Mouse (Mus musculus) neural tube, embryonic 14.5 days (tissue): Measurements from ENCODE around the gene Bbs9. TPM values are rescaled to one million over a fixed set of nuclear protein-coding genes. Genes with fewer than 3 reads are reported as not detected.
A peak's percentile ranks its signal among the peaks of the same experiment; 100 is the strongest.

ENCODE experiments used
- ATAC-seq: fragments of 200-750 bp; cut with Nextera tagmentation; 2 replicates; pipeline ENCODE4 v1.8.0; 2017; ENCODE audit warnings: low read depth, mild to moderate bottlenecking, moderate TSS enrichment, moderate library complexity
- H3K27ac ChIP-seq: fragments of 300-500 bp; sonication (generic); 2 replicates; pipeline ENCODE4 v1.5.1; 2014; ENCODE audit warnings: low read depth, mild to moderate bottlenecking, control low read depth, low read length, moderate library complexity, mixed read lengths
- H3K27me3 ChIP-seq: fragments of 300-500 bp; sonication (generic); 2 replicates; pipeline ENCODE4 v1.6.1; 2014; ENCODE audit warnings: low read length; ENCODE audit not compliant: control insufficient read depth, insufficient read depth
- H3K36me3 ChIP-seq: fragments of 300-500 bp; sonication (generic); 2 replicates; pipeline ENCODE4 v1.6.1; 2014; ENCODE audit warnings: low read length, mixed read lengths; ENCODE audit not compliant: control insufficient read depth, insufficient read depth
- H3K4me1 ChIP-seq: fragments of 300-500 bp; sonication (generic); 2 replicates; pipeline ENCODE4 v1.6.1; 2014; ENCODE audit warnings: low read length; ENCODE audit not compliant: control insufficient read depth, insufficient read depth
- H3K4me2 ChIP-seq: fragments of 300-500 bp; sonication (generic); 2 replicates; pipeline ENCODE4 v1.6.1; 2014; ENCODE audit warnings: mild to moderate bottlenecking, low read depth, low read length, control low read depth
- H3K4me3 ChIP-seq: fragments of 300-500 bp; sonication (generic); 2 replicates; pipeline ENCODE4 v1.5.1; 2014; ENCODE audit warnings: low read depth, low read length, control low read depth, mixed read lengths
- H3K9ac ChIP-seq: fragments of 300-500 bp; sonication (generic); replicated peaks from 2 replicates; pipeline ENCODE4 v1.6.1; 2014; ENCODE audit warnings: low read depth, mild to moderate bottlenecking, control low read depth, low read length, mixed read lengths
- H3K9me3 ChIP-seq: fragments of 300-500 bp; sonication (generic); 2 replicates; pipeline ENCODE4 v1.6.1; 2016; ENCODE audit warnings: low read length; ENCODE audit not compliant: control insufficient read depth
- WGBS: fragments of 180-500 bp; shearing (Covaris S2); extraction: QIAGEN DNeasy Blood & Tissue Kit; methylation state at CpG from one replicate; pipeline ENCODE4 v1.1.7; 2014; 5-methylcytosine and 5-hydroxymethylcytosine counted together
- polyA plus RNA-seq: library from polyadenylated mRNA; unstranded; fragments of >200 nt; fragmentation: Nextera tagmentation; extraction: Ambion mirVana; gene quantifications from 2 replicates; pipeline ENCODE4 v1.2.1, GENCODE M21; 2014

Bbs9 gene
- polyA plus RNA-seq, 1 experiment from 2014 or later: 19.1 TPM

GRCm38 (mm10) chr9:22627912-22628311 is 152.4 kb downstream of the Bbs9 start:
- H3K4me3 ChIP-seq: no peak overlapping the region
- H3K9me3 ChIP-seq: no peaks in the 10 kb centered on the region
- 87% methylated on average over 3 of the region's 3 CpGs for WGBS
- no peaks in the 10 kb centered on the region for H3K4me1 ChIP-seq
- ATAC-seq: no peak
- H3K36me3 ChIP-seq: no peaks in the 10 kb centered on the region
- H3K4me2 ChIP-seq: no peak overlapping the region
- H3K27me3 ChIP-seq: no peaks in the 10 kb centered on the region
- H3K27ac ChIP-seq: no peak overlapping the region
- no peak overlapping the region for H3K9ac ChIP-seq

GRCm38 (mm10) chr9:22632800-22633485 is 157.4 kb downstream of the Bbs9 start:
- Histone ChIP-seq H3K4me2 (no peak overlapping the region), H3K27ac (no peak overlapping the region), H3K4me1 (no peaks in the 10 kb centered on the region), H3K9me3 (no peaks in the 10 kb centered on the region), H3K4me3 (no peak overlapping the region), H3K36me3 (no peaks in the 10 kb centered on the region), H3K9ac (no peak overlapping the region), H3K27me3 (no peaks in the 10 kb centered on the region)
- WGBS: 93% methylated on average over 9 of the region's 9 CpGs
- no peak for ATAC-seq

GRCm38 (mm10) chr9:22638502-22638901 is 163.0 kb downstream of the Bbs9 start:
- WGBS: 90% methylated on average over 5 of the region's 5 CpGs
- Histone ChIP-seq H3K27ac (no peak overlapping the region), H3K9ac (no peak overlapping the region), H3K36me3 (no peaks in the 10 kb centered on the region), H3K9me3 (no peaks in the 10 kb centered on the region), H3K4me2 (no peak overlapping the region), H3K4me3 (no peak overlapping the region), H3K4me1 (no peaks in the 10 kb centered on the region), H3K27me3 (no peaks in the 10 kb centered on the region)
- no peak for ATAC-seq

GRCm38 (mm10) chr9:22640683-22641431 is 165.3 kb downstream of the Bbs9 start:
- no peak overlapping the region for H3K9ac ChIP-seq
- no peaks in the 10 kb centered on the region for H3K27me3 ChIP-seq
- no peak overlapping the region; the same call in 1 of the 2 replicates for H3K27ac ChIP-seq
- H3K4me1 ChIP-seq: no peaks in the 10 kb centered on the region
- 43% methylated on average over 13 of the region's 13 CpGs for WGBS
- no peak overlapping the region for H3K4me3 ChIP-seq
- no peaks in the 10 kb centered on the region for H3K36me3 ChIP-seq
- no peak overlapping the region for H3K4me2 ChIP-seq
- no peaks in the 10 kb centered on the region for H3K9me3 ChIP-seq
- no peak for ATAC-seq

- H3K4me1 ChIP-seq: no peaks in the 10 kb centered on the region
- no peak overlapping the region for H3K4me2 ChIP-seq
- H3K9ac ChIP-seq: no peak overlapping the region
- no peak overlapping the region for H3K27ac ChIP-seq
- ATAC-seq: no peak
- H3K36me3 ChIP-seq: no peaks in the 10 kb centered on the region
- 93% methylated on average over 6 of the region's 6 CpGs for WGBS
- no peaks in the 10 kb centered on the region for H3K27me3 ChIP-seq
- no peaks in the 10 kb centered on the region for H3K9me3 ChIP-seq
- no peak overlapping the region for H3K4me3 ChIP-seq
Measured at GRCm38 (mm10) chr9:22645844-22646390, 170.4 kb downstream of the Bbs9 start.

- WGBS: 92% methylated on average over 3 of the region's 3 CpGs
- Histone ChIP-seq H3K27ac (no peak overlapping the region), H3K4me2 (no peak overlapping the region), H3K4me3 (no peak overlapping the region), H3K36me3 (no peaks in the 10 kb centered on the region), H3K9me3 (no peaks in the 10 kb centered on the region), H3K9ac (no peak overlapping the region), H3K4me1 (no peaks in the 10 kb centered on the region), H3K27me3 (no peaks in the 10 kb centered on the region)
- ATAC-seq: no peak
Measured at GRCm38 (mm10) chr9:22646461-22646860, 170.9 kb downstream of the Bbs9 start.

GRCm38 (mm10) chr9:22648163-22648562 is 172.6 kb downstream of the Bbs9 start:
- no peaks in the 10 kb centered on the region for H3K27me3 ChIP-seq
- no peak overlapping the region for H3K27ac ChIP-seq
- no peaks in the 10 kb centered on the region for H3K9me3 ChIP-seq
- H3K36me3 ChIP-seq: no peaks in the 10 kb centered on the region
- no peak overlapping the region for H3K4me3 ChIP-seq
- H3K9ac ChIP-seq: no peak overlapping the region
- no peak for ATAC-seq
- no peaks in the 10 kb centered on the region for H3K4me1 ChIP-seq
- H3K4me2 ChIP-seq: no peak overlapping the region
- WGBS: 99% methylated on average over 3 of the region's 3 CpGs

- Histone ChIP-seq H3K9ac (no peak overlapping the region), H3K27ac (no peak overlapping the region), H3K4me2 (no peak overlapping the region), H3K4me1 (no peaks in the 10 kb centered on the region), H3K4me3 (no peak overlapping the region), H3K27me3 (no peaks in the 10 kb centered on the region), H3K9me3 (no peaks in the 10 kb centered on the region), H3K36me3 (no peaks in the 10 kb centered on the region)
- WGBS: 90% methylated on average over 10 of the region's 10 CpGs
- no peak for ATAC-seq
Measured at GRCm38 (mm10) chr9:22649606-22650005, 174.1 kb downstream of the Bbs9 start.

- H3K9ac ChIP-seq: no peak overlapping the region
- 88% methylated on average over 1 of the region's 1 CpGs for WGBS
- no peak overlapping the region for H3K27ac ChIP-seq
- no peaks in the 10 kb centered on the region for H3K27me3 ChIP-seq
- H3K4me1 ChIP-seq: no peaks in the 10 kb centered on the region
- no peak overlapping the region for H3K4me3 ChIP-seq
- peak; percentile 56; the same call in 1 of the 2 replicates for ATAC-seq
- no peaks in the 10 kb centered on the region for H3K9me3 ChIP-seq
- H3K4me2 ChIP-seq: no peak overlapping the region
- H3K36me3 ChIP-seq: no peaks in the 10 kb centered on the region
Measured at GRCm38 (mm10) chr9:22650781-22651180, 175.3 kb downstream of the Bbs9 start.
